Mouse (Mus musculus) heart, embryonic 16.5 days (tissue): ENCODE results near the gene Ankrd13d. TPM values are rescaled to one million over a fixed set of nuclear protein-coding genes. Genes with fewer than 3 reads are reported as not detected.

Experiments
- ATAC-seq: fragments of 200-750 bp; cut with Nextera tagmentation; replicated peaks from 2 replicates; pipeline ENCODE4 v1.8.0; 2017; ENCODE audit warnings: moderate number of reproducible peaks; ENCODE audit not compliant: insufficient read depth, low FRiP score; ENCODE audit errors: extremely low read depth
- H3K27ac ChIP-seq: fragments of 300-500 bp; sonication (generic); 2 replicates; pipeline ENCODE4 v1.5.1; 2014; ENCODE audit warnings: mild to moderate bottlenecking, low read length, control low read depth, moderate library complexity
- H3K27me3 ChIP-seq: fragments of 300-500 bp; sonication (generic); 2 replicates; pipeline ENCODE4 v1.6.1; 2014; ENCODE audit warnings: low read length, mixed read lengths; ENCODE audit not compliant: control insufficient read depth, insufficient read depth
- H3K36me3 ChIP-seq: fragments of 300-500 bp; sonication (generic); 2 replicates; pipeline ENCODE4 v1.6.1; 2014; ENCODE audit not compliant: control insufficient read depth, insufficient read depth
- H3K4me1 ChIP-seq: fragments of 300-500 bp; sonication (generic); 2 replicates; pipeline ENCODE4 v1.6.1; 2014; ENCODE audit warnings: low read length, mixed read lengths; ENCODE audit not compliant: control insufficient read depth, insufficient read depth
- H3K4me2 ChIP-seq: fragments of 300-500 bp; sonication (generic); 2 replicates; pipeline ENCODE4 v1.6.1; 2014; ENCODE audit warnings: low read depth, mild to moderate bottlenecking, control low read depth, low read length
- H3K4me3 ChIP-seq: fragments of 300-500 bp; sonication (generic); 2 replicates; pipeline ENCODE4 v1.5.1; 2014; ENCODE audit warnings: mild to moderate bottlenecking, control low read depth, low read length
- H3K9ac ChIP-seq: fragments of 300-500 bp; sonication (generic); 2 replicates; pipeline ENCODE4 v1.6.1; 2014; ENCODE audit warnings: low read length, control low read depth
- H3K9me3 ChIP-seq: fragments of 300-500 bp; sonication (generic); replicated peaks from 2 replicates; pipeline ENCODE4 v1.6.1; 2016; ENCODE audit warnings: low read length; ENCODE audit not compliant: control insufficient read depth
- WGBS: fragments of 180-500 bp; shearing (Covaris S2); extraction: QIAGEN DNeasy Blood & Tissue Kit; methylation state at CpG from one replicate; pipeline ENCODE4 v1.1.7; 2014; 5-methylcytosine and 5-hydroxymethylcytosine counted together
- polyA plus RNA-seq: library from polyadenylated mRNA; unstranded; fragments of >200 nt; fragmentation: Nextera tagmentation; extraction: Ambion mirVana; gene quantifications from 2 replicates; pipeline ENCODE4 v1.2.1, GENCODE M21; 2015

Ankrd13d gene
- 1.4 and 2.4 TPM in 2 replicates for polyA plus RNA-seq

DNA sequence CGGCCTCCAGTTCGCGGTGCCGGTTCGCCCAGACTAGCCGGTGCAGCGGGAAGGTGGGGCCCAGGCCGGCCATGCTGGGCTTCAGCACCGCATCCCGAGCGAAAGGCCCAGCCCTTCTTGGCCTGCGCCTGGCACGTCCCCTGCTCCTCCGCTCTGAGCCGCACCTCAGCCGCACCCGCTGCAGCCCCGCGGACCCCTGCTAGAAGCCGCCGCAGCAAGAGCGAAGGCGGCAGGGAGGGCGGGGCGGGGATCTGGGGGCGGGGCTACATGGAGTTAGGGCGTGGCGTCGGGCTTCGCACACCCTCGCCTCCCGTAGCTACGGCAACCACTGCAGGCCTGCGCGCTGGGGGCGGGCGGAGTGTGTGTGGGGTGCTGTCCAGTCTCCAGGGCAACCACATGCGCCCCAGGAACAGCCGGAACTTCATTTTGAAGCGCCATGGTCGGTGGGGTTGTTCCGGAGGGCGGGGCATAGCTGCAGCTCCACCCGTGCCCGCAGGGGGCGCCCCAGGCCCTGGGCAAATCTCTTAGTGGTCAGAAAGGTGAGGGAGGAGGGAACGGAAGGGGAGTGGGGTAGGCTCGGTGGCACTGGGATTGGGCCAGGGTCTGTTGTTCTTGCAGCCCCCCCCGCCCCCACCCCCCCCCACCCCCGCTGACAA, at the start of gene Ankrd13d:
Gene Ankrd13d, minus strand, starts transcription at position 240 of the 656 bp plus-strand sequence.
- Histone ChIP-seq H3K9ac (peak within 1 kb of the TSS; percentile 72), H3K27me3 (no peaks in the 10 kb centered on the region), H3K4me3 (peak within 1 kb of the TSS; percentile 65), H3K4me2 (peak within 1 kb of the TSS; percentile 84), H3K9me3 (0 out of 2 replicates have a peak, but pooled peaks cover 3% of the 10 kb centered on the region), H3K36me3 (peaks cover 25% of the 10 kb centered on the region), H3K4me1 (no peaks in the 10 kb centered on the region; the same call in 1 of the 2 replicates), H3K27ac (no peak within 1 kb of the TSS; the same call in 1 of the 2 replicates)
- 0% methylated on average over 48 of the region's 50 CpGs for WGBS
- ATAC-seq: peak; percentile 90

DNA sequence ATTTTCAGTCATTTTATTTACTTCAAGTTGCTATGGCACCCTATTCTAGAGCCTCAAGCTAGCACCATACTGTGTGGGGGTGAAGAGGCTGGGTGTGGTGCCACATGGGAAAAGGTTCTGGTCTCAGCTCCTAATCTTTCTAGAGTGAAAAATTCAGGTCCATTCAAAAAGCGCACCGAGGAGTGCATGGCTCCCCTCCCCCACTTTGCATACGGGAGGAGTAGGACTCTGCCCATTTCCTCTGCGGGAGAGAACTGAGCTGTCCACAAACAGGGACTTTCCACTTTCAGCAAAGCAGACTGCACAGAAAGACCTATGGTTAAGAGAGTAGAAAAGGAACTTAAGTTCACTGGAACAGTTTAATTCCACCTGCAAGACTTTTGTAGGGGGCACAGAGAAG, 49.7 kb upstream of the Ankrd13d start:
- Histone ChIP-seq H3K4me2 (peak overlapping the region; percentile 75), H3K27ac (peak overlapping the region; percentile 96), H3K9me3 (no peaks in the 10 kb centered on the region), H3K36me3 (peaks cover 27% of the 10 kb centered on the region), H3K4me1 (peaks cover 26% of the 10 kb centered on the region), H3K4me3 (peak overlapping the region; percentile 70), H3K27me3 (no peaks in the 10 kb centered on the region), H3K9ac (peak overlapping the region; percentile 84)
- under 1% methylated on average over 4 of the region's 4 CpGs for WGBS
- no peak for ATAC-seq

DNA sequence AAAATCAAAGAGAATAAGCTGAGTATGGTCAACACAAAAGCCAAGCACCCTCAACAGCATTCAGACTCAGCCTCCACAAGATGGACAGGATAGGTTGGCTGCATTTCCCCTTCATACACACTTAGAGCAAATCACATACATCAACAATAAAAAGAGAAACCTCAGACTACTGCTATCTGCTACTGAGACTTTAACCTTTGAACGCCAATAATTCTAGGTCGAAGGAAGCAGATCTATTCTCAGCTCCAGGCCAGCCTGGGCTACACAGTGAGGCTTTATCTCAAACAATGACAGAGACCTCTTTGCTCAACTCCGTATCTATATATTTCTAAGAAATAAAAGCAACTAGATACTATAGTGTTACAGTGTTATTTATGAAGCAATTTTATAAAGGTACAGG, 48.3 kb upstream of the Ankrd13d start:
- Histone ChIP-seq H3K27me3 (no peaks in the 10 kb centered on the region), H3K36me3 (peaks cover 35% of the 10 kb centered on the region), H3K4me3 (no peak overlapping the region), H3K9ac (no peak overlapping the region), H3K9me3 (no peaks in the 10 kb centered on the region), H3K4me1 (peaks cover 26% of the 10 kb centered on the region), H3K4me2 (no peak overlapping the region), H3K27ac (no peak overlapping the region)
- no peak for ATAC-seq
- WGBS: 69% methylated on average over 3 of the region's 3 CpGs

DNA sequence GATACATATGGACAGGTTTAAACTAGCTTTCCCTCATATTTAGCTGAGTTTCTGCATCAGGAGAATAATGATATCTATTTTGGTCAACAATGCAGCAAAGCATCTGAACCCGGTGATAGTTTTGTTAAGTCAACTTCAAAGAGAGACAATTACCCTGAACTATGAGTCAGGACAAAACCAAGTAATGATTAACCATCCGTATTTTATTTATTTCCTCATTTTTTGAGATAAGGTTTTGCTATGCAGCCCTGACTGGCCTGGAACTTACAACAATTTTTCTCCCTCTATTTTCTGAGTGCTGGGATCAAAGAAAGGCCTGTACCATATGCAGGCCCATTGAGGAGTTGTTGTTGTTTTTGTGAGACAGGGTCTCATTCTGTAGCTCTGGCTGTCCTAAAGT, 47.7 kb upstream of the Ankrd13d start:
- WGBS: 81% methylated on average over 2 of the region's 2 CpGs
- H3K9me3 ChIP-seq: no peaks in the 10 kb centered on the region
- no peak overlapping the region for H3K9ac ChIP-seq
- H3K36me3 ChIP-seq: peaks cover 39% of the 10 kb centered on the region
- no peak for ATAC-seq
- H3K4me1 ChIP-seq: peaks cover 26% of the 10 kb centered on the region
- no peak overlapping the region for H3K27ac ChIP-seq
- H3K4me2 ChIP-seq: no peak overlapping the region
- H3K4me3 ChIP-seq: no peak overlapping the region
- no peaks in the 10 kb centered on the region for H3K27me3 ChIP-seq

DNA sequence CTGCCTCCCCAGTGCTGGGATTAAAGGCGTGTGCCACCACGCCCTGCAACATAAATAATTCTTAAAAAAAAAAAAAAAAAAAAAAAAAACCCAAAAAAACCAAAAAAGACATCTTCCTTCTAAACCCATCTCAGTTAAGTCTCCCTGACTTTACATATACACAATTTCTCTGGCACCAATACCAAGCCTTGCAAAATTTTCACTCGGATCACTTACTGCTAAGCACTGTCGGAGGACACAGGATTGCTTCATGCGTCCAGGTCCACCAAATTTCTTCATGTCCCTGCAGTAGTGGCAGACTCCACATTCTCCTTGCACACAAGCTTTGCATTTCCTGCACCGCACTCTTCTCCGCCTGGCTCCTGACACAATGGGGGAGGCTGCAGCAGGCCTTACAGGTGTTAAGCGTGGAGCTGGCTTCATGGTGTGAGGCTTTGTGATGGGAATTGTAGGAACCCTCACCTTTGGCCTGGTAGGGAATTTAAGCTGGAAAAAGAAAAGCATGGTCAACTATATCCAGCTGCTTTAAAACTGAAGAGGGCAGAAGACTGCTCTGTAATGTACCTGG, 45.9 kb upstream of the Ankrd13d start:
- no peak for ATAC-seq
- Histone ChIP-seq H3K9ac (no peak overlapping the region), H3K36me3 (peaks cover 52% of the 10 kb centered on the region), H3K27ac (no peak overlapping the region), H3K4me3 (no peak overlapping the region), H3K4me2 (no peak overlapping the region), H3K9me3 (no peaks in the 10 kb centered on the region), H3K4me1 (peaks cover 12% of the 10 kb centered on the region), H3K27me3 (no peaks in the 10 kb centered on the region)
- WGBS: 93% methylated on average over 8 of the region's 8 CpGs

DNA sequence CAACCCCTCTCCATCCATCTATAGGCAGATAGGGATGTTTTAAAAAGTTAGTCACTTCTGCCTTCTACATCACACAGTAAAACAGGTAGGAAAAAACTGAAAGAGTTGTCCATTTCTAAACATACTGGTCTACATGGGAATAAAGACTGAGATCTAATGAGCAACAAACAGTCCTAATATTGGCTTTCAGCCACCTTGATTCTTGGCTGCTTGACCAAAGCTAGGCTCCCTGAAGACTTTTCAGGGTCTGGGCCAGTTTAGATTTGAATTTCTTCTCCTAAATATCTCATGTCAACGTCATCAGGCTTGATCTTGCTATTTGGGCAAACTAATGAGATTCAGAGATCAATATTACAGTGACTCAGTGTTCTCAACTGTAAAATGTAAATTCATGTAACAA, 43.9 kb upstream of the Ankrd13d start:
- Histone ChIP-seq H3K4me2 (no peak overlapping the region), H3K27me3 (no peaks in the 10 kb centered on the region), H3K4me3 (no peak overlapping the region), H3K4me1 (peaks cover 7% of the 10 kb centered on the region), H3K9me3 (no peaks in the 10 kb centered on the region), H3K9ac (no peak overlapping the region), H3K36me3 (peaks cover 66% of the 10 kb centered on the region), H3K27ac (no peak overlapping the region)
- 79% methylated on average over 1 of the region's 1 CpGs for WGBS
- no peak for ATAC-seq

DNA sequence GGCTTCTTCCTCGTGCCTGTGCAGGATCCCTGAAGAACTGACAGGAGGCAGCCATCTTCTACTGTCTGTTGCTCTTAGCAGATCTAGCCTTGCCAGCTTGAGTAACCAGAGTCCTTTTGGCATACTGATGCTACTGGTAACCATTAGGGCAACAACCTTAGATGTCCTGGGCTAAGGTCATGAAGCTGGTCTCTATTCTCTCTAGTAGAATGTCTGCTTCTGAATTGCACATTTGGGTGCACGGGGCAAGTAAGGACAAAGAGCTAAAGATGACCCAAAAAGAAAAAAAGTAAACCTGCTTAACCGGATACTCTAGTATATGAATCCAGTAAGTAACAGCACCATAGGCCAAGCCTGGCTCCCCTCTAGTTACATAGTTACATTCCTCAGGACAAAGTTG, 43.2 kb upstream of the Ankrd13d start:
- no peak overlapping the region for H3K4me3 ChIP-seq
- ATAC-seq: no peak
- 84% methylated on average over 3 of the region's 3 CpGs for WGBS

DNA sequence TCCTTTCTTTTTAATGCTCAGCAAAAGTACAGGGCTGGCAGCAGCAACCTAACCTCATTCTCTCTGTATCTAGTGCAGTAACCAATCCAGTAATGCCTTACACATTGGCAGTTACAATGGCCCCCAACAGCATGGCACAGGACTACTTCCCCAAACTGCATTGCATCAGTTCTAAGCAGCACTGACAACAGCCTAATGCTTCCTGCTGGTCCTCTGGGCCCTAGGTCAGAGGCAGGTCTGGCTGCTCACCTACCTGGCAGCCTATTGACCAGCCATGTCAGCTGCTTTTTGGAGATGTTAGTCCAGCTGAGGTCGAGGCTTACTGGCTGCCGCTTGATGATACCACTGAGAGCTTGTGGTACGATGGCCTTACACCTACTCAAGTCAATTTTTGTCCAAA, 39.2 kb upstream of the Ankrd13d start:
- H3K27ac ChIP-seq: no peak overlapping the region
- H3K9ac ChIP-seq: no peak overlapping the region
- H3K36me3 ChIP-seq: peaks cover 77% of the 10 kb centered on the region
- no peak overlapping the region for H3K4me2 ChIP-seq
- H3K27me3 ChIP-seq: no peaks in the 10 kb centered on the region
- H3K4me1 ChIP-seq: peaks cover 6% of the 10 kb centered on the region
- H3K4me3 ChIP-seq: no peak overlapping the region
- ATAC-seq: no peak
- no peaks in the 10 kb centered on the region for H3K9me3 ChIP-seq
- 91% methylated on average over 3 of the region's 3 CpGs for WGBS

More for the DNA sequence above, 43.2 kb upstream of the Ankrd13d start:
- no peak overlapping the region for H3K9ac ChIP-seq
- H3K27ac ChIP-seq: no peak overlapping the region
- 0 out of 2 replicates have a peak, but pooled peaks cover under 1% of the 10 kb centered on the region for H3K4me1 ChIP-seq
- peaks cover 71% of the 10 kb centered on the region for H3K36me3 ChIP-seq
- H3K4me2 ChIP-seq: no peak overlapping the region
- H3K9me3 ChIP-seq: no peaks in the 10 kb centered on the region
- H3K27me3 ChIP-seq: no peaks in the 10 kb centered on the region

DNA sequence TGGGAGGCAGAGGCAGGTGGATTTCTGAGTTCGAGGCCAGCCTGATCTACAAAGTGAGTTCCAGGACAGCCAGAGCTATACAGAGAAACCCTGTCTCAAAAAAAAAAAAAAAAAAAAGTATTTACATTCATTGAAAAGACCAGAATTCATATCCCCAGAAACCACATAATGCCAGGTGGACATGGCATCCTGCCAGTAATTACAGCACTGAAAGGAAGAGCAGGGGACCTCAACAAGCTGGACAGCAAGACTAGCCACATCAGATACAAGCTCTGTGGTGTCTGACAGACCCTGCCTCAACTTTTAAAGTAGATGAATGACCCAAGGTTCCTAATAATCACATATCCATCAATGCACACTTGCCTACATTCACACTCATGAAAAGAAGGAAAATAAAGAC, 38.7 kb upstream of the Ankrd13d start:
- H3K36me3 ChIP-seq: peaks cover 73% of the 10 kb centered on the region
- no peak overlapping the region for H3K9ac ChIP-seq
- H3K4me2 ChIP-seq: no peak overlapping the region
- H3K4me1 ChIP-seq: peaks cover 6% of the 10 kb centered on the region
- H3K4me3 ChIP-seq: no peak overlapping the region
- no peaks in the 10 kb centered on the region for H3K9me3 ChIP-seq
- 100% methylated on average over 1 of the region's 1 CpGs for WGBS
- no peak for ATAC-seq
- no peak overlapping the region for H3K27ac ChIP-seq
- no peaks in the 10 kb centered on the region for H3K27me3 ChIP-seq
